Mouse (Mus musculus) lung, postnatal 0 days (tissue): Measurements from ENCODE around the gene Gphb5.
A peak's percentile ranks its signal among the peaks of the same experiment; 100 is the strongest.

Source experiments
- CTCF ChIP-seq: IDR thresholded peaks from 2 replicates; pipeline ENCODE4 v1.5.1; 2016; ENCODE audit warnings: antibody characterized with exemption, mild to moderate bottlenecking
- EP300 ChIP-seq: IDR thresholded peaks from 2 replicates; pipeline ENCODE4 v1.6.1; 2016; ENCODE audit warnings: antibody characterized with exemption, mild to moderate bottlenecking, control low read depth

DNA sequence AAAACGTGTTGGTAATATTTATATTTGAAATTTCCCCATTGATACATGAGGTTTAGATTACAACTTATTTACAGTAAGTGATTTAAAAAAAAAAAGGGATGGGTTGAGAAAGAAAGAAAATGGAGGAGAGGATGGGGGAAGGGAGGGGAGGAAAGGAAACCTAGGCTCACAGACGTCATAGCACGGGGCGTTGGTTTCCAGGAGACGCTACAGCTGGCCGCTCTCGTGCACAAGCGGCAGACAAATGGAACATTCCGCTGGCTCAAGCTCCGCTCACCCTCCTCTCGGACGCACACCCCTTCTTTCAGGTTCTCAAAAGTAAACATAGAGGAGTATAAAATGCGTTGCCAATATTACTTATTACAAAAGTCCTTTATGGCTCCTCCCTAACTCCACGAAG lies 33.4 kb upstream of the Gphb5 start:
- TF ChIP-seq EP300 (peak; percentile 56; the same call in 1 of the 2 replicates), CTCF (no peak)
